8 mouse cellular contexts compared by ENCODE assay signal in genomic region chr9:42054339-42055272, GRCm38 (mm10).
DNase-seq lines count a peak whose midpoint lies in the region; ATAC-seq and TF ChIP-seq lines count a peak whose summit lies in the region.

No protein-coding gene starts in this region.

- H3K4me2 ChIP-seq in intestine, postnatal 0 days (replicated peaks; ENCODE audit: low read depth), result no peak overlapping the region
- H3K4me2 ChIP-seq in midbrain, postnatal 0 days (ENCODE audit: low read depth, low read length, poor library complexity, severe bottlenecking), result no peak overlapping the region

- peak; percentile 73 for ATAC-seq in intestine, postnatal 0 days
- ATAC-seq in midbrain, postnatal 0 days (ENCODE audit: low FRiP score), result peak; percentile 66; the same call in 1 of the 2 replicates
- no peak for ATAC-seq in CD4-positive, CD25-positive, alpha-beta regulatory T cell, adult 4 months

- peak overlapping the region; percentile 67 for H3K27ac ChIP-seq in cortical plate, adult 2 months (ENCODE audit: insufficient read depth, low read length)
- no peak overlapping the region for H3K27ac ChIP-seq in intestine, postnatal 0 days (ENCODE audit: low read depth, low read length)
- peak overlapping the region; percentile 43; the same call in 1 of the 2 replicates for H3K27ac ChIP-seq in midbrain, postnatal 0 days (ENCODE audit: low read depth, low read length)

- no peak overlapping the region for H3K9ac ChIP-seq in intestine, postnatal 0 days (ENCODE audit: low read depth, low read length)
- H3K9ac ChIP-seq in midbrain, postnatal 0 days (replicated peaks; ENCODE audit: low read length, poor library complexity, severe bottlenecking), result no peak overlapping the region

- peaks cover 17% of the 10 kb centered on the region; the same call in 1 of the 2 replicates for H3K4me1 ChIP-seq in cortical plate, adult 2 months (ENCODE audit: control insufficient read depth, insufficient read depth, low read length)
- no peaks in the 10 kb centered on the region for H3K4me1 ChIP-seq in intestine, postnatal 0 days (replicated peaks; ENCODE audit: control insufficient read depth, insufficient read depth, low read length)
- no peaks in the 10 kb centered on the region; the same call in 1 of the 2 replicates for H3K4me1 ChIP-seq in midbrain, postnatal 0 days (ENCODE audit: insufficient read depth, low read length)

- H3K4me3 ChIP-seq in cortical plate, adult 2 months (ENCODE audit: insufficient read depth, low read length), result no peak overlapping the region
- no peak overlapping the region for H3K4me3 ChIP-seq in intestine, postnatal 0 days (ENCODE audit: low read depth, low read length)
- H3K4me3 ChIP-seq in midbrain, postnatal 0 days (ENCODE audit: low read depth, low read length), result no peak overlapping the region

- H3K36me3 ChIP-seq in intestine, postnatal 0 days (ENCODE audit: control insufficient read depth, insufficient read depth), result 0 out of 2 replicates have a peak, but pooled peaks cover 4% of the 10 kb centered on the region
- 0 out of 2 replicates have a peak, but pooled peaks cover 4% of the 10 kb centered on the region for H3K36me3 ChIP-seq in midbrain, postnatal 0 days (ENCODE audit: insufficient read depth, low read length)

- WGBS in intestine, postnatal 0 days, result 66% methylated on average over 20 of the region's 20 CpGs
- 61% methylated on average over 20 of the region's 20 CpGs for WGBS in midbrain, postnatal 0 days

- no peak for TF ChIP-seq POLR2A in cortical plate, adult 2 months (IDR thresholded peaks at IDR 0.05; ENCODE audit: extremely low read depth, insufficient read depth, low read length)

- no peaks in the 10 kb centered on the region for H3K27me3 ChIP-seq in intestine, postnatal 0 days (replicated peaks; ENCODE audit: control insufficient read depth, insufficient read depth, low read length)
- H3K27me3 ChIP-seq in midbrain, postnatal 0 days (ENCODE audit: insufficient read depth, low read length), result no peaks in the 10 kb centered on the region

- H3K9me3 ChIP-seq in intestine, postnatal 0 days (ENCODE audit: control insufficient read depth), result no peaks in the 10 kb centered on the region
- H3K9me3 ChIP-seq in midbrain, postnatal 0 days (ENCODE audit: low read length), result no peaks in the 10 kb centered on the region

- peak; percentile 29 for DNase-seq in gastrocnemius, adult 18-20 months (ENCODE audit: low spot score)
- DNase-seq in gastrocnemius, postnatal 36 days, result no peak
- DNase-seq in left cerebral cortex, adult 18-20 months (ENCODE audit: low spot score in 2 of 2), result peak; percentile 61 to 76
- DNase-seq in midbrain, postnatal 0 days (ENCODE audit: low spot score), result peak; percentile 88
- no peak for DNase-seq in spleen, postnatal 36 days (ENCODE audit: low spot score in 2 of 2)

- TF ChIP-seq CTCF in cortical plate, adult 2 months (IDR thresholded peaks at IDR 0.05; ENCODE audit: extremely low read depth, insufficient read depth, low read length), result peak; percentile 60; the same call in 1 of the 2 replicates
- peak; percentile 47; the same call in 1 of the 2 replicates for TF ChIP-seq CTCF in intestine, postnatal 0 days (IDR thresholded peaks at IDR 0.05; ENCODE audit: low read depth)
- TF ChIP-seq CTCF in midbrain, postnatal 0 days (IDR thresholded peaks at IDR 0.05), result peak; percentile 76

- intact Hi-C loops in gastrocnemius, postnatal 36 days (cut with DNase I), result loop anchor here (5.0 to 10.0 kb wide), 2 partner anchors 153 to 180 kb away; no protein-coding TSS in a partner anchor

Comparison
In these comparisons a context has a peak if more than half of its experiments do, and no peak if none do; other contexts are left out.
1. DNase-seq: peak in gastrocnemius, adult 18-20 months (single experiment), left cerebral cortex, adult 18-20 months (2 of 2) and midbrain, postnatal 0 days (single experiment); none in gastrocnemius, postnatal 36 days (0 of 2) and spleen, postnatal 36 days (0 of 2).
2. Peak in every context shown above with its lines, with median percentiles within 50 percentile points of each other: CTCF ChIP-seq.